In the genomic region with DNA sequence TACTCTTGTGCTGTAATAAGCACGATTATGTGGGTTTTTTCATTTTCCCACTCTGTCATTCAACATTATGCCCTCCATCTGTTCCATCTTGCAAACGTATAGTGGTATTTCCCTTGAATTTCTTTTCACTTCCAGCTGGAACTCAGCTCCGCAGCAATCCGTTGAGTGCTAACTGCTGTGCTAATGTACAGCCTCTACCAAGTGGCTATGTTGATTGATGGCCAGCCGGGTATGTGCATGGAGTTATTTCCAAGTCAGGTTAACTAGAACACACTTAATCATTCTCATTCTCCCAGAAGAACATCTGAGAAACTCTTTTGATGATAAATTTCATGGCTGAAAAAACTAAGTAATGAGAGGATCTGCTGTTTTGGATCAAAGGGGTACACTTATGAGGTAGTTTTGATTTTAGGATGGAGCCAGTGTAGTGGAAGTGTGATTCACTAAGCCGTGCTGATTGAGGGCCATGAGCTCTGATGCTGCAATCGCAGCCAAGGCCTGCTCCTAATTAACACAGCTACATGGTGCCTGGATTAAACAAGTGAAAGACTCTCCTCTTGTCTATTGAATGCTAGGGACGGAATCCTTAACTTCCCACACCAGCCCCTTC, we compare ENCODE assay signal across 21 mouse cellular contexts.
DNase-seq lines count a peak whose midpoint lies in the region; TF ChIP-seq lines count a peak whose summit lies in the region.
"Had no signal": no experiment of that assay in that cellular context is flagged by ENCODE, and none has a peak within 500 bp of the region (broad histone marks: within the 10 kb centered on the region; RNA-seq: fewer than 3 reads in every experiment).

No protein-coding gene starts in this region.

- H3K4me3 ChIP-seq in cerebellum, adult 2 months (replicated peaks; ENCODE audit: insufficient read depth, low read depth, low read length), result no peak overlapping the region
- H3K4me3 ChIP-seq in forebrain, embryonic 10.5 days, result no peak overlapping the region
- H3K4me3 ChIP-seq: embryonic facial prominence, embryonic 10.5 days; heart, adult 2 months; hindbrain, embryonic 12.5 days; left cerebral cortex, adult 2 months; limb, embryonic 12.5 days; liver, embryonic 13.5 days; lung, embryonic 15.5 days; neural tube, embryonic 15.5 days had no signal

- DNase-seq in cerebellum, postnatal 10 days, result peak; percentile 5 to 14
- no peak for DNase-seq in cerebellum, adult 2 months
- peak; percentile 87 for DNase-seq in Muller cell, postnatal 12 days (ENCODE audit: inconsistent ontology term)
- DNase-seq in forebrain, embryonic 10.5 days (ENCODE audit: extremely low spot score, low spot score), result peak; percentile 31
- DNase-seq in forelimb bud, embryonic 11.5 days (ENCODE audit: low read depth, low spot score), result peak; percentile 46
- no peak for DNase-seq in gastrocnemius, adult 18-20 months (ENCODE audit: low spot score)
- no peak for DNase-seq in left cerebral cortex, adult 18-20 months (ENCODE audit: low spot score in 2 of 2)
- DNase-seq in cerebellum, adult 11-12 months, result no peak
- DNase-seq: adrenal gland, postnatal 10 days; cerebellum, adult 9-10 months; heart, adult 2 months; kidney, adult 18-20 months; kidney, postnatal 14 days; liver, embryonic 13.5 days had no signal

- no peaks in the 10 kb centered on the region for H3K36me3 ChIP-seq in forebrain, embryonic 10.5 days (replicated peaks)
- H3K36me3 ChIP-seq: embryonic facial prominence, embryonic 10.5 days; G1E; hindbrain, embryonic 12.5 days; limb, embryonic 12.5 days; liver, embryonic 13.5 days; lung, embryonic 15.5 days; neural tube, embryonic 15.5 days had no signal

- H3K9me3 ChIP-seq in forebrain, embryonic 10.5 days, result no peaks in the 10 kb centered on the region
- H3K9me3 ChIP-seq: embryonic facial prominence, embryonic 10.5 days; G1E; hindbrain, embryonic 12.5 days; limb, embryonic 12.5 days; liver, embryonic 13.5 days; lung, embryonic 15.5 days; neural tube, embryonic 15.5 days had no signal

- 42% methylated on average over 8 of the region's 8 CpGs for WGBS in cerebellum, adult 2 months
- WGBS in forebrain, embryonic 10.5 days, result 36% methylated on average over 8 of the region's 8 CpGs

- TF ChIP-seq CTCF in cerebellum, adult 2 months (IDR thresholded peaks at IDR 0.05; ENCODE audit: borderline replicate concordance, insufficient read depth, low read depth, low read length), result no peak

- no peak for TF ChIP-seq POLR2A in cerebellum, adult 2 months (IDR thresholded peaks at IDR 0.05; ENCODE audit: borderline replicate concordance, insufficient read depth, low read length)

- H3K27me3 ChIP-seq in cerebellum, adult 2 months (ENCODE audit: control insufficient read depth, insufficient read depth, low read length), result no peaks in the 10 kb centered on the region
- H3K27me3 ChIP-seq in forebrain, embryonic 10.5 days (ENCODE audit: poor library complexity, severe bottlenecking), result no peaks in the 10 kb centered on the region
- H3K27me3 ChIP-seq: hindbrain, embryonic 12.5 days; limb, embryonic 12.5 days; liver, embryonic 13.5 days; lung, embryonic 15.5 days; neural tube, embryonic 15.5 days had no signal

- H3K4me1 ChIP-seq in cerebellum, adult 2 months (ENCODE audit: control insufficient read depth, insufficient read depth, low read length), result no peaks in the 10 kb centered on the region
- peaks cover 26% of the 10 kb centered on the region for H3K4me1 ChIP-seq in forebrain, embryonic 10.5 days
- H3K4me1 ChIP-seq: embryonic facial prominence, embryonic 10.5 days; hindbrain, embryonic 12.5 days; limb, embryonic 12.5 days; liver, embryonic 13.5 days; lung, embryonic 15.5 days; neural tube, embryonic 15.5 days had no signal

- H3K27ac ChIP-seq in cerebellum, adult 2 months (ENCODE audit: insufficient read depth, low read length), result no peak overlapping the region
- H3K27ac ChIP-seq in forebrain, embryonic 10.5 days, result peak overlapping the region; percentile 64; the same call in 1 of the 2 replicates
- H3K27ac ChIP-seq: embryonic facial prominence, embryonic 10.5 days; heart, adult 2 months; hindbrain, embryonic 12.5 days; left cerebral cortex, adult 2 months; limb, embryonic 12.5 days; liver, embryonic 13.5 days; lung, embryonic 15.5 days; neural tube, embryonic 15.5 days had no signal

Comparison
In these comparisons a context has a peak if more than half of its experiments do, and no peak if none do; other contexts are left out.
1. DNase-seq: peak in cerebellum, postnatal 10 days (2 of 2), Muller cell, postnatal 12 days (single experiment), forebrain, embryonic 10.5 days (single experiment) and forelimb bud, embryonic 11.5 days (single experiment); none in cerebellum, adult 2 months (0 of 2), gastrocnemius, adult 18-20 months (single experiment), left cerebral cortex, adult 18-20 months (0 of 2) and cerebellum, adult 11-12 months (single experiment).